Mouse (Mus musculus): ENCODE measurements around the gene Gsdma3.
A peak's percentile ranks its signal among the peaks of the same experiment; 100 is the strongest.

GRCm38 (mm10) chr11:98583571-98583970 lies 42.6 kb upstream of the Gsdma3 start:
- TF ChIP-seq POLR2A (IDR thresholded peaks at IDR 0.05; ENCODE audit: low read depth, low read length) (no peak), CTCF (conservative IDR thresholded peaks at IDR 0.05; ENCODE audit: insufficient read depth, insufficient read length, low read depth, low read length) (0 out of 2 replicates have a peak, but pooled peaks have one; percentile 16)
